Mouse (Mus musculus): Measurements from ENCODE around the gene Gnaz. TPM values are rescaled to one million over a fixed set of nuclear protein-coding genes. Genes with fewer than 3 reads are reported as not detected.

Gnaz gene
- polyA plus RNA-seq (2012; rRNA removed): 3.8 and 4.0 TPM in 2 replicates

GRCm38 (mm10) chr10:74966850-74967451 is at the start of gene Gnaz:
Gene Gnaz, plus strand, starts transcription at chr10:74967177.

GRCm38 (mm10) chr10:75032395-75032794 is 65.4 kb downstream of the Gnaz start, which contains the start of gene Rsph14:
Gene Rsph14, minus strand, starts transcription at chr10:75032586.

GRCm38 (mm10) chr10:75036883-75037379 is 70.0 kb downstream of the Gnaz start, which contains the start of gene Rab36:
Gene Rab36, plus strand, starts transcription at chr10:75037058.

GRCm38 (mm10) chr10:75060217-75060842 is 93.4 kb downstream of the Gnaz start, which contains the start of gene Bcr:
Gene Bcr, plus strand, starts transcription at chr10:75060592.

Other genes starting within 250 kb of the Gnaz start
- gene Rsph14, start 65.4 kb downstream of the Gnaz start, polyA plus RNA-seq (2012; rRNA removed): not detected in 2 replicates
- 3.9 and 4.9 TPM in 2 replicates for gene Rab36, start 69.9 kb downstream of the Gnaz start, polyA plus RNA-seq (2012; rRNA removed)
- gene Bcr, start 93.4 kb downstream of the Gnaz start, polyA plus RNA-seq (2012; rRNA removed): 22.7 and 25.4 TPM in 2 replicates
- 33.9 and 42.5 TPM in 2 replicates for gene Specc1l, start 244.9 kb downstream of the Gnaz start, polyA plus RNA-seq (2012; rRNA removed)